Mouse (Mus musculus) heart, embryonic 14.5 days (tissue): ENCODE results near the gene Ptpn18. TPM values are rescaled to one million over a fixed set of nuclear protein-coding genes. Genes with fewer than 3 reads are reported as not detected.
"Not testable (repeated sequence)": the region's sequence is repeated elsewhere in the genome, so short reads cannot be mapped to it uniquely, and the experiment has no call there.

Source experiments
- ATAC-seq: fragments of 200-750 bp; cut with Nextera tagmentation; 2 replicates; pipeline ENCODE4 v1.8.0; 2017; ENCODE audit warnings: low read depth, moderate TSS enrichment; ENCODE audit not compliant: insufficient number of reproducible peaks, insufficient read depth, low FRiP score
- H3K27ac ChIP-seq, 2 experiments: fragments of 200-500 bp in 1 of 2; fragments of 300-500 bp in 1 of 2; sonication (generic) in 1 of 2; replicated peaks in 1 of 2; 2 replicates each; pipeline ENCODE4 v1.5.1; 2012 to 2014; ENCODE audit warnings: low read depth in 2 of 2, low read length in 2 of 2, control low read depth in 1 of 2, mild to moderate bottlenecking in 1 of 2, mixed read lengths in 1 of 2; ENCODE audit not compliant: control insufficient read depth in 1 of 2, insufficient read depth in 1 of 2
- H3K27me3 ChIP-seq: fragments of 300-500 bp; sonication (generic); 2 replicates; pipeline ENCODE4 v1.6.1; 2014; ENCODE audit warnings: mild to moderate bottlenecking, low read length, control low read depth; ENCODE audit not compliant: control insufficient read depth, insufficient read depth
- H3K36me3 ChIP-seq: fragments of 300-500 bp; sonication (generic); 2 replicates; pipeline ENCODE4 v1.6.1; 2014; ENCODE audit warnings: mild to moderate bottlenecking, control low read depth, low read length, mixed read lengths; ENCODE audit not compliant: control insufficient read depth, insufficient read depth
- H3K4me1 ChIP-seq, 2 experiments: fragments of 200-500 bp in 1 of 2; fragments of 300-500 bp in 1 of 2; sonication (generic) in 1 of 2; 2 replicates each; pipeline ENCODE4 v1.6.1; 2012 to 2014; ENCODE audit warnings: low read length in 2 of 2, control low read depth in 1 of 2, mixed read lengths in 1 of 2; ENCODE audit not compliant: control insufficient read depth in 2 of 2, insufficient read depth in 2 of 2
- H3K4me2 ChIP-seq: fragments of 300-500 bp; sonication (generic); 2 replicates; pipeline ENCODE4 v1.6.1; 2014; ENCODE audit warnings: mild to moderate bottlenecking, low read length
- H3K4me3 ChIP-seq, 2 experiments: fragments of 200-500 bp in 1 of 2; fragments of 300-500 bp in 1 of 2; sonication (generic) in 1 of 2; 2 replicates each; pipeline ENCODE4 v1.5.1; 2012 to 2014; ENCODE audit warnings: low read length in 2 of 2, mild to moderate bottlenecking in 2 of 2, control low read depth in 1 of 2, low read depth in 1 of 2, moderate library complexity in 1 of 2; ENCODE audit not compliant: control insufficient read depth in 1 of 2, insufficient read depth in 1 of 2
- H3K9ac ChIP-seq: fragments of 300-500 bp; sonication (generic); 2 replicates; pipeline ENCODE4 v1.6.1; 2014; ENCODE audit warnings: mild to moderate bottlenecking, low read length
- H3K9me3 ChIP-seq: fragments of 300-500 bp; sonication (generic); 2 replicates; pipeline ENCODE4 v1.6.1; 2016; ENCODE audit warnings: low read length, control low read depth; ENCODE audit not compliant: control insufficient read depth
- whole genome bisulfite sequencing: fragments of 180-500 bp; shearing (Covaris S2); extraction: QIAGEN DNeasy Blood & Tissue Kit; methylation state at CpG from one replicate; pipeline ENCODE4 v1.1.7; 2014; 5-methylcytosine and 5-hydroxymethylcytosine counted together
- polyA plus RNA-seq: library from polyadenylated mRNA; unstranded; fragments of >200 nt; fragmentation: Nextera tagmentation; extraction: Ambion mirVana; gene quantifications from 2 replicates; pipeline ENCODE4 v1.2.1, GENCODE M21; 2014

Ptpn18 gene
- polyA plus RNA-seq, 1 experiment from 2014 or later: 16.3 TPM

DNA sequence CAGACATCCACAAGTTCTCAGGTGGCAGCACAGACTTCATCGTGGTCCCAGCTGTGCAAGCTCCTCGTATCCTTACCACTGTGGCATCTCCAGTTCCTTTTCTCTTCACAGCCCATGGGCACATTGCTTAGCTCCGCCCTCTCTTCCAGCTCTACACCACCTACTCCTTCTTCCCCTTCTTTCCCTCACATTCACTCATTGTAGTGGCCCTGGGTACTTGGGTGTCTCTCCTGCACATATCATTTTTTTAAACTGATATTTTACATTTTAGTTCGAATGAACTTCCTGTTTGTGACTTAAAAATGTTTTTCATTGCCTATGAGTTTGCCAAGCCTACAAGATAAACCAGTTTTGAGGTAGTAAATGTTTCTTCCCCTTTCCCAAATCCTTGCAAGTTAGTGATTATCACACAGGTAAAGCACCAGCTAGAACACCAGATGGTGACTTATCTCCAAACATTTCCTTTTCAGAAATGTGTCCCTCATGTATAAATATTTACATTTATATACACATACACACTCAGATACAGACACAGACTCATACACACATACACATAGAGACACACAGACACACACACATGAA, 46.5 kb downstream of the Ptpn18 start:
- no peak for ATAC-seq
- no peak overlapping the region for H3K4me3 ChIP-seq
- no peak overlapping the region for H3K27ac ChIP-seq
- no peaks in the 10 kb centered on the region for H3K9me3 ChIP-seq
- H3K36me3 ChIP-seq: no peaks in the 10 kb centered on the region
- no peak overlapping the region for H3K4me2 ChIP-seq
- WGBS: 75% methylated on average over 4 of the region's 4 CpGs
- peaks cover under 1 to 4% of the 10 kb centered on the region in 2 experiments; a peak in 2 of 4 replicates for H3K4me1 ChIP-seq
- H3K9ac ChIP-seq: no peak overlapping the region
- no peaks in the 10 kb centered on the region for H3K27me3 ChIP-seq

DNA sequence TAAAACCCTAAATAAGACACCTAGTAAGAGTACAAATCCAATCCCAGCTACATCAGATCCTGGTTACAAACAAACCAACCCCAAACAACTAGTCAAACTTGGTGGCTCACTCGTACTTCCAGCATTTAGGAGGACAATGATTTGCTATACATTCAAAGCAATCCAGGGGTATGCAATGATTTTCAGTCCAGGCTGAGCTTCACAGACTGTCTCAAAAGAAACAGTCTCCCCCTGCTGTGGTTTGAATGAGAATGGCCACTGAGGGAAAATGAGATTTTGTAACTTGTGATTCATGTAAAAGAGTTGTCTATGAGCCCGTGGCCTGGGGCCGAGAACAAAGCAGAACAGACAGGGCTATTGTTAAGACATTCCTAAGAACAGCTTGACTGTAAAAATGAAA, 48.4 kb downstream of the Ptpn18 start:
- no peaks in the 10 kb centered on the region for H3K9me3 ChIP-seq
- no peak overlapping the region for H3K4me3 ChIP-seq
- H3K27ac ChIP-seq: no peak overlapping the region
- no peaks in the 10 kb centered on the region for H3K27me3 ChIP-seq
- H3K4me2 ChIP-seq: no peak overlapping the region
- no peak for ATAC-seq
- peaks cover 2 to 4% of the 10 kb centered on the region in 2 experiments; a peak in 2 of 4 replicates for H3K4me1 ChIP-seq
- WGBS: 84% methylated on average over 3 of the region's 3 CpGs
- H3K36me3 ChIP-seq: no peaks in the 10 kb centered on the region
- H3K9ac ChIP-seq: no peak overlapping the region

DNA sequence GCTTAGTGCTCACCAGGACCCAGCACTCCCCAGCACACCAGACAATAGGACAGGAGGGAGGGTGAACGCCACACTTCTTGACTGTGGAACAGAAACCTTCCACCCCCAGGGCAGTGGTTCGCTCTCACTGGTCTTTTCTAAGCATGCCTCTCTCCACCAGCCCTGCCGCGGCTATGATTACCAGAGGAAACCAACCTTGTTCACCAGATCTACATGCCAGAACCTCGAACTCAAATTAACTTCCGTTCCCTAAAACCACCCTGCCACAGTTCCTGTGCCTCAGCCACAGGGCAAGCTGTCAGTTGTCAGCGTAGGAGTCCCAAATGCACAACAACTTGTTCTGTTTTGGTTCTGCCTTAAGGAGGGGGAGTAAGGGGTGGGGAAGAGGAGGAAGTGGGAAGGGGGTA, 51.0 kb downstream of the Ptpn18 start:
- ATAC-seq: no peak
- Histone ChIP-seq H3K36me3 (no peaks in the 10 kb centered on the region), H3K27me3 (no peaks in the 10 kb centered on the region), H3K4me1 (peaks cover 2 to 4% of the 10 kb centered on the region in 2 experiments; a peak in 2 of 4 replicates), H3K27ac (no peak overlapping the region), H3K4me3 (peak overlapping the region in 1 of 2 experiments; percentile 1; a peak in 1 of 4 replicates), H3K4me2 (peak overlapping the region; percentile 54), H3K9ac (no peak overlapping the region), H3K9me3 (no peaks in the 10 kb centered on the region)
- 7% methylated on average over 7 of the region's 7 CpGs for WGBS

DNA sequence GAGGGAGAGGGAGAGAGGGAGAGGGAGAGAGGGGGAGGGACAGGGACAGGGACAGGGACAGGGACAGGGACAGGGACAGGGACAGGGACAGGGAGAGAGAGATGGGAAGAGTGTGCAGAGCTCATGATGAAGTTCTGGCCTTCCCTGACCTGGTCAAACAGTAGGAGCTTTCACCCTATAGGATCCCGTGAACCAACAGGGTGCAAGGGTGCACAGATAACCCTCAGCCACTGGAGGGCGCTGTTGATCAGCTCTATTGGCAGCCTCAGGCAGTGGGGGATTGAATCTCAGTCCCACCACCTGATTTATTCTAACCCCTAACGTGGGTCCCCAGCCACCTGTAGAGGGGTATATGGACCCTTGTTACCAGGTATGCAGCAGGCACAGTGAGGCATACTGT, 51.5 kb downstream of the Ptpn18 start:
- no peak overlapping the region for H3K27ac ChIP-seq
- H3K27me3 ChIP-seq: no peaks in the 10 kb centered on the region
- no peak overlapping the region for H3K9ac ChIP-seq
- WGBS: 1% methylated on average over 3 of the region's 3 CpGs
- H3K4me1 ChIP-seq: peaks cover 2 to 4% of the 10 kb centered on the region in 2 experiments; a peak in 2 of 4 replicates
- no peaks in the 10 kb centered on the region for H3K36me3 ChIP-seq
- no peak overlapping the region for H3K4me3 ChIP-seq
- no peak overlapping the region for H3K4me2 ChIP-seq
- H3K9me3 ChIP-seq: no peaks in the 10 kb centered on the region
- ATAC-seq: no peak; the same call in 1 of the 2 replicates

DNA sequence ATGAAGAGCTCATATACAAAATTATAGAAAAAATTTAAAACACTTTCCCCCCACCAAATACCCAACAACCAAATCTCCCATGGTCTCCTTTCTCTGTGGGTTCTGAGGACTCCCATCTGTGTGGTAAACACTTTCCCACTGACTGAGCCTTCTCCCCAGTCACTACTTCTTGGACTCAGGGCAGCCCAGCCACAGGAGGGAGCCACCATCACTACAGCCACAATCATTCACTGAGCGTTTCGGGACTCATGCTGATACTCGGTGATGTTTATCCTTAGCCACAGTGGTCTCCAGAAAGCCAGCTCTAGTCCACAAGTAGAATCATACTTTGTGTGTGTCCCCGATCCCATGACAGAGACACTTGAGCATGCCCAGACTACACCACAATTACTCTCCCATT, 53.5 kb downstream of the Ptpn18 start:
- no peak for ATAC-seq
- Histone ChIP-seq H3K27me3 (no peaks in the 10 kb centered on the region), H3K4me2 (no peak overlapping the region), H3K4me1 (peaks cover 2 to 4% of the 10 kb centered on the region in 2 experiments; a peak in 2 of 4 replicates), H3K27ac (no peak overlapping the region), H3K9ac (no peak overlapping the region), H3K9me3 (no peaks in the 10 kb centered on the region), H3K36me3 (no peaks in the 10 kb centered on the region), H3K4me3 (no peak overlapping the region)
- 79% methylated on average over 4 of the region's 4 CpGs for WGBS

DNA sequence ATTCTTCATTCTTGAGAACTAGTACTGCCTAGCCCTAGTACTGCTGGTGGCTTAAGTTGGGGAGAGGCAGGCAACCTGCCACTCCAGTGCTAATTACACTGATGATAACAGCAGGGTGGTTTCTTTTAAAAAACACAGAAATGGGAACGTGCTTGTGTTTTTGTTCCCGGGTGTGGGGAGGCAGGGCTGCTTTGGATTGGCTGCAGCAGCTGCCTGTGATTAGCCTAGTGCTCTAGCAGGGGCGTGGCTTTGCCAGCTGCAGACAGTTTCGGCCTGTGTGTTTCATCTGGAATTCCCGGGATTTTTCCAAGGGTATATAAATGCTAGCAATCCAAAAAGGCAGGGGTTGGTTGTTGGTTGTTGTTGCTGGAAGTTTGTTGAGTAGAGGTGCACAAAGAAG, 57.0 kb downstream of the Ptpn18 start:
- Histone ChIP-seq H3K9ac (no peak overlapping the region), H3K36me3 (no peaks in the 10 kb centered on the region), H3K4me3 (no peak overlapping the region), H3K27ac (no peak overlapping the region), H3K9me3 (no peaks in the 10 kb centered on the region), H3K4me1 (peaks cover 0 to 2% of the 10 kb centered on the region in 2 experiments; a peak in 3 of 4 replicates), H3K27me3 (no peaks in the 10 kb centered on the region), H3K4me2 (no peak overlapping the region)
- WGBS: 15% methylated on average over 5 of the region's 5 CpGs
- no peak for ATAC-seq

DNA sequence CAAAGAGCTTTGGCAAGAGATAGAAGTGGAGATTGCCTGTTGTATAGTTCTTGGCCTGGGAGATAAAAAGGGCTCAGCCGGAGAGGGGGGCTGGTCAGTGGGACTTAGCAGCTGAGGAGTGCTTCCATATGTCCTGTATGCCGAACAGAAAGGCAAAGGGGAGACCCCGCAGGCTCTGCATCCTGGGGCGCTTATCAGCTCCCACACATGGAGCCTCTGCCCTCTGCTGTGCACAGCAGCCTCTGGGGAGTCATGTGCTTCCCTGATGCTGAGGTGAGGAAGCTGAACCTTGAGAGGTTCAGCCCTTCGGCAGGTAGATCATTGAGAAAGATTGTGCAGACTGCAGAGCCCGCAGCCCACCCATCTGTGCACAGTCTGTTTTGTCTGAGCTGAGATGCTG, 57.7 kb downstream of the Ptpn18 start:
- not testable (repeated sequence) for ATAC-seq, H3K36me3 ChIP-seq, H3K4me1 ChIP-seq, H3K9me3 ChIP-seq, H3K4me2 ChIP-seq, H3K27ac ChIP-seq, H3K9ac ChIP-seq, H3K27me3 ChIP-seq, H3K4me3 ChIP-seq
- 24% methylated on average over 6 of the region's 6 CpGs for WGBS

DNA sequence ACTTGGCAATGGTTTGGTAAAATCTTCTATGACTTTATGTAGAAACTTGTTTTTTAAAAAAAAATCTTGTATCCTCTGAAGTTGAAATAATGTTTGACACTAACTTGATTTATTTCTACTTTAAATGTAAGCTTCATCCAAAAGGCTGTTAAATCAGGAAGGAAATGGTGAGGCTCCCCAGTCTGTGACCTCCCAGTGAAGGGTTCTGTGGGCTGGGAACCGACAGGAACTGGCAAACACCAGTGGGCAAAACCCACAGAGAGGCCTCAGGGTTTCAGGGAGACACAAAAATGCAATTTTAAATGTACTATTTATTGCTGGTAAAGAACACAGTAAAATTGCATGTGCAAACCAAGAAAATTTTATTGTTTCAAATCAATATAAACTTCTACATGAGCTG, 58.2 kb downstream of the Ptpn18 start:
- whole genome bisulfite sequencing: 35% methylated on average over 1 of the region's 1 CpGs
- H3K27me3 ChIP-seq, H3K9me3 ChIP-seq, H3K9ac ChIP-seq, ATAC-seq, H3K4me2 ChIP-seq, H3K36me3 ChIP-seq, H3K27ac ChIP-seq, H3K4me3 ChIP-seq: not testable (repeated sequence)
- peaks cover 4 to 15% of the 10 kb centered on the region in 2 experiments for H3K4me1 ChIP-seq
